In the genomic region with DNA sequence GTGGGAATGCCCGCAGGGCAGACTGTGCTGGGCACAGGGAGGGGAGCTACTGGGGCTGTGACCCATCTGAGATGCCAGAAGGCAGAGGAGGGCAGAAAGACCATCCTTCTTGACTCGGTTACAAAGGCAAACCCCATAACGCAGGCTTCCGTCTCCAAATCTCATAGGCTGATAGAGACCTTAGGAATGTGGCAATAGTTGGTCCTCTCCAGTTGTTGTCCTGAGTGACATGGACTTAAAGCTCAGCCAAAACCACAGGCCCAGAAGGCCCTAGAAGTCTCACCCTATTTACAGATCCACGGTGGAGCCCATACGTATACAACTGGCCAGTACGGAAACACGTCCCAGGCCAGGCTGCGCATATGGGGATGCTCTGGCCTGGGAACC, we compare ENCODE assay signal across 10 mouse cellular contexts. TPM values are rescaled to one million over a fixed set of nuclear protein-coding genes. Genes with fewer than 3 reads are reported as not detected.
DNase-seq lines count a peak whose midpoint lies in the region; ATAC-seq and TF ChIP-seq lines count a peak whose summit lies in the region.
"Had no signal": no experiment of that assay in that cellular context is flagged by ENCODE, and none has a peak within 500 bp of the region (broad histone marks: within the 10 kb centered on the region; RNA-seq: fewer than 3 reads in every experiment).

No protein-coding gene starts in this region.

- H3K27me3 ChIP-seq in kidney, embryonic 15.5 days: peaks cover 37% of the 10 kb centered on the region
- peaks cover 39% of the 10 kb centered on the region for H3K27me3 ChIP-seq in embryonic facial prominence, embryonic 12.5 days
- no peaks in the 10 kb centered on the region; the same call in 1 of the 2 replicates for H3K27me3 ChIP-seq in forebrain, postnatal 0 days (ENCODE audit: insufficient read depth, low read length)
- H3K27me3 ChIP-seq in midbrain, embryonic 13.5 days: peaks cover 74% of the 10 kb centered on the region

- peak overlapping the region; percentile 93 for H3K4me2 ChIP-seq in kidney, embryonic 15.5 days
- H3K4me2 ChIP-seq in embryonic facial prominence, embryonic 12.5 days (replicated peaks): peak overlapping the region; percentile 91; the same call in 1 of the 2 replicates
- peak overlapping the region; percentile 91 for H3K4me2 ChIP-seq in forebrain, postnatal 0 days (ENCODE audit: low read depth)
- peak overlapping the region; percentile 81 for H3K4me2 ChIP-seq in midbrain, embryonic 13.5 days (replicated peaks)

- no peak for TF ChIP-seq CTCF in forebrain, postnatal 0 days (IDR thresholded peaks at IDR 0.05; ENCODE audit: low read depth)

- H3K9ac ChIP-seq in kidney, embryonic 15.5 days: no peak overlapping the region
- peak overlapping the region; percentile 72; the same call in 1 of the 2 replicates for H3K9ac ChIP-seq in embryonic facial prominence, embryonic 12.5 days
- no peak overlapping the region; the same call in 1 of the 2 replicates for H3K9ac ChIP-seq in forebrain, postnatal 0 days
- H3K9ac ChIP-seq in midbrain, embryonic 13.5 days (replicated peaks): no peak overlapping the region

- no peaks in the 10 kb centered on the region for H3K9me3 ChIP-seq in kidney, embryonic 15.5 days (replicated peaks)
- no peaks in the 10 kb centered on the region for H3K9me3 ChIP-seq in embryonic facial prominence, embryonic 12.5 days
- H3K9me3 ChIP-seq in forebrain, postnatal 0 days (ENCODE audit: low read length): no peaks in the 10 kb centered on the region
- H3K9me3 ChIP-seq in midbrain, embryonic 13.5 days: no peaks in the 10 kb centered on the region
- H3K9me3 ChIP-seq: megakaryocyte, embryonic 14.5 days had no signal

- H3K4me3 ChIP-seq in kidney, embryonic 15.5 days (replicated peaks): no peak overlapping the region
- H3K4me3 ChIP-seq in embryonic facial prominence, embryonic 12.5 days: no peak overlapping the region
- H3K4me3 ChIP-seq in forebrain, postnatal 0 days (ENCODE audit: low read depth, low read length): no peak overlapping the region
- no peak overlapping the region for H3K4me3 ChIP-seq in midbrain, embryonic 13.5 days (replicated peaks)

- WGBS in kidney, embryonic 15.5 days: 69% methylated on average over 9 of the region's 9 CpGs
- WGBS in embryonic facial prominence, embryonic 12.5 days: 55% methylated on average over 9 of the region's 9 CpGs
- WGBS in forebrain, postnatal 0 days: 33% methylated on average over 9 of the region's 9 CpGs
- 23% methylated on average over 9 of the region's 9 CpGs for WGBS in midbrain, embryonic 13.5 days

- no peak for DNase-seq in kidney, postnatal 14 days
- no peak for DNase-seq in forebrain, postnatal 0 days
- no peak for DNase-seq in spleen, postnatal 36 days (ENCODE audit: low spot score in 2 of 2)
- DNase-seq in ovary, postnatal 14 days (ENCODE audit: low spot score): no peak
- DNase-seq: cerebellum, postnatal 25 days had no signal

- peaks cover 73% of the 10 kb centered on the region for H3K4me1 ChIP-seq in kidney, embryonic 15.5 days
- H3K4me1 ChIP-seq in embryonic facial prominence, embryonic 12.5 days: peaks cover 46% of the 10 kb centered on the region
- H3K4me1 ChIP-seq in forebrain, postnatal 0 days (ENCODE audit: insufficient read depth): peaks cover 12% of the 10 kb centered on the region
- H3K4me1 ChIP-seq in midbrain, embryonic 13.5 days (replicated peaks): peaks cover 89% of the 10 kb centered on the region

- no peaks in the 10 kb centered on the region for H3K36me3 ChIP-seq in kidney, embryonic 15.5 days
- H3K36me3 ChIP-seq in embryonic facial prominence, embryonic 12.5 days: no peaks in the 10 kb centered on the region
- H3K36me3 ChIP-seq in forebrain, postnatal 0 days (ENCODE audit: insufficient read depth): no peaks in the 10 kb centered on the region
- no peaks in the 10 kb centered on the region for H3K36me3 ChIP-seq in midbrain, embryonic 13.5 days

- peak; percentile 15; the same call in 1 of the 2 replicates for ATAC-seq in kidney, embryonic 15.5 days (replicated peaks; ENCODE audit: low FRiP score)
- no peak for ATAC-seq in embryonic facial prominence, embryonic 12.5 days (ENCODE audit: insufficient number of reproducible peaks, insufficient read depth, low FRiP score, low TSS enrichment)
- ATAC-seq in forebrain, postnatal 0 days: no peak
- ATAC-seq in midbrain, embryonic 13.5 days: peak; percentile 18
- ATAC-seq in frontal cortex, adult (ENCODE audit: low TSS enrichment): no peak

- H3K27ac ChIP-seq in kidney, embryonic 15.5 days: 0 out of 2 replicates have a peak overlapping the region, but pooled peaks have one; percentile 15
- 0 out of 2 replicates have a peak overlapping the region, but pooled peaks have one; percentile 11 for H3K27ac ChIP-seq in embryonic facial prominence, embryonic 12.5 days
- H3K27ac ChIP-seq in forebrain, postnatal 0 days (ENCODE audit: low read depth, low read length): no peak overlapping the region
- H3K27ac ChIP-seq in midbrain, embryonic 13.5 days: peak overlapping the region; percentile 84

RNA-seq across cellular contexts. Expression of gene Fgfr3, which starts 27.0 kb away (rescaled TPM):
- polyA plus RNA-seq in kidney, embryonic 15.5 days (2015; fragmentation: Nextera tagmentation; extraction: Ambion mirVana): 16.2 and 17.4 TPM in 2 replicates
- 13.4 and 19.5 TPM in 2 replicates for polyA plus RNA-seq in embryonic facial prominence, embryonic 12.5 days (2016; fragmentation: Nextera tagmentation; extraction: Ambion mirVana)
- total RNA-seq in forebrain, postnatal 0 days (2014; rRNA removed): 52.2 and 56.6 TPM in 2 replicates
- polyA plus RNA-seq in forebrain, postnatal 0 days (2015; fragmentation: Nextera tagmentation; extraction: Ambion mirVana): 11.7 and 22.2 TPM in 2 replicates
- polyA plus RNA-seq in midbrain, embryonic 13.5 days (2015; fragmentation: Nextera tagmentation; extraction: Ambion mirVana): 38.3 and 45.9 TPM in 2 replicates

RNA-seq across cellular contexts. Expression of gene Tmem129, which starts 36.2 kb away (rescaled TPM):
- polyA plus RNA-seq in kidney, embryonic 15.5 days (2015; fragmentation: Nextera tagmentation; extraction: Ambion mirVana): 37.4 and 37.5 TPM in 2 replicates
- 40.7 and 43.3 TPM in 2 replicates for polyA plus RNA-seq in embryonic facial prominence, embryonic 12.5 days (2016; fragmentation: Nextera tagmentation; extraction: Ambion mirVana)
- total RNA-seq in forebrain, postnatal 0 days (2014; rRNA removed): 20.6 and 23.9 TPM in 2 replicates
- 15.5 and 20.9 TPM in 2 replicates for polyA plus RNA-seq in forebrain, postnatal 0 days (2015; fragmentation: Nextera tagmentation; extraction: Ambion mirVana)
- polyA plus RNA-seq in midbrain, embryonic 13.5 days (2015; fragmentation: Nextera tagmentation; extraction: Ambion mirVana): 31.8 and 33.2 TPM in 2 replicates

RNA-seq across cellular contexts. Expression of gene Tacc3, which starts 36.5 kb away (rescaled TPM):
- 192 and 195 TPM in 2 replicates for polyA plus RNA-seq in kidney, embryonic 15.5 days (2015; fragmentation: Nextera tagmentation; extraction: Ambion mirVana)
- 227 and 249 TPM in 2 replicates for polyA plus RNA-seq in embryonic facial prominence, embryonic 12.5 days (2016; fragmentation: Nextera tagmentation; extraction: Ambion mirVana)
- 12.0 and 20.1 TPM in 2 replicates for total RNA-seq in forebrain, postnatal 0 days (2014; rRNA removed)
- polyA plus RNA-seq in forebrain, postnatal 0 days (2015; fragmentation: Nextera tagmentation; extraction: Ambion mirVana): 24.9 and 25.5 TPM in 2 replicates
- polyA plus RNA-seq in midbrain, embryonic 13.5 days (2015; fragmentation: Nextera tagmentation; extraction: Ambion mirVana): 84.6 and 88.0 TPM in 2 replicates

RNA-seq across cellular contexts. Expression of gene Slbp, which starts 42.1 kb away (rescaled TPM):
- polyA plus RNA-seq in kidney, embryonic 15.5 days (2015; fragmentation: Nextera tagmentation; extraction: Ambion mirVana): 238 and 247 TPM in 2 replicates
- polyA plus RNA-seq in embryonic facial prominence, embryonic 12.5 days (2016; fragmentation: Nextera tagmentation; extraction: Ambion mirVana): 265 and 270 TPM in 2 replicates
- total RNA-seq in forebrain, postnatal 0 days (2014; rRNA removed): 88.7 and 89.8 TPM in 2 replicates
- 86.4 and 94.4 TPM in 2 replicates for polyA plus RNA-seq in forebrain, postnatal 0 days (2015; fragmentation: Nextera tagmentation; extraction: Ambion mirVana)
- polyA plus RNA-seq in midbrain, embryonic 13.5 days (2015; fragmentation: Nextera tagmentation; extraction: Ambion mirVana): 143 and 151 TPM in 2 replicates

Comparison
In these comparisons a context has a peak if more than half of its experiments do, and no peak if none do; other contexts are left out.
1. ATAC-seq: peak in kidney, embryonic 15.5 days (single experiment) and midbrain, embryonic 13.5 days (single experiment); none in embryonic facial prominence, embryonic 12.5 days (single experiment), forebrain, postnatal 0 days (single experiment) and frontal cortex, adult (single experiment).
2. Peak in every context shown above with its lines, with median percentiles within 50 percentile points of each other: H3K4me2 ChIP-seq.